Mouse (Mus musculus) stomach, embryonic 16.5 days (tissue): ENCODE measurements around the gene Sh3bp2. TPM values are rescaled to one million over a fixed set of nuclear protein-coding genes. Genes with fewer than 3 reads are reported as not detected.
A peak's percentile ranks its signal among the peaks of the same experiment; 100 is the strongest.

Source experiments
- ATAC-seq: fragments of 200-750 bp; cut with Nextera tagmentation; 2 replicates; pipeline ENCODE4 v1.8.0; 2017; ENCODE audit warnings: moderate number of reproducible peaks, moderate TSS enrichment; ENCODE audit not compliant: insufficient read depth, low FRiP score
- H3K27ac ChIP-seq: fragments of 300-500 bp; sonication (generic); 2 replicates; pipeline ENCODE4 v1.5.1; 2014; ENCODE audit warnings: low read length
- H3K27me3 ChIP-seq: fragments of 300-500 bp; sonication (generic); 2 replicates; pipeline ENCODE4 v1.6.1; 2014; ENCODE audit warnings: low read length, control low read depth, mixed read lengths; ENCODE audit not compliant: control insufficient read depth, insufficient read depth
- H3K36me3 ChIP-seq: fragments of 300-500 bp; sonication (generic); 2 replicates; pipeline ENCODE4 v1.6.1; 2014; ENCODE audit warnings: low read length; ENCODE audit not compliant: control insufficient read depth, insufficient read depth
- H3K4me1 ChIP-seq: fragments of 300-500 bp; sonication (generic); 2 replicates; pipeline ENCODE4 v1.6.1; 2014; ENCODE audit warnings: low read length, control low read depth, mixed read lengths; ENCODE audit not compliant: control insufficient read depth, insufficient read depth
- H3K4me2 ChIP-seq: fragments of 300-500 bp; sonication (generic); 2 replicates; pipeline ENCODE4 v1.6.1; 2014; ENCODE audit warnings: low read depth, low read length, mixed read lengths
- H3K4me3 ChIP-seq: fragments of 300-500 bp; sonication (generic); replicated peaks from 2 replicates; pipeline ENCODE4 v1.5.1; 2014; ENCODE audit warnings: mild to moderate bottlenecking, low read length
- H3K9ac ChIP-seq: fragments of 300-500 bp; sonication (generic); 2 replicates; pipeline ENCODE4 v1.6.1; 2014; ENCODE audit warnings: low read length
- H3K9me3 ChIP-seq: fragments of 300-500 bp; sonication (generic); replicated peaks from 2 replicates; pipeline ENCODE4 v1.6.1; 2016; ENCODE audit warnings: low read length, control low read depth; ENCODE audit not compliant: control insufficient read depth
- WGBS: fragments of 180-500 bp; shearing (Covaris S2); extraction: QIAGEN DNeasy Blood & Tissue Kit; methylation state at CpG from one replicate; pipeline ENCODE4 v1.1.7; 2014; 5-methylcytosine and 5-hydroxymethylcytosine counted together
- polyA plus RNA-seq: library from polyadenylated mRNA; unstranded; fragments of >200 nt; fragmentation: Nextera tagmentation; extraction: Ambion mirVana; gene quantifications from 2 replicates; pipeline ENCODE4 v1.2.1, GENCODE M21; 2015

The Sh3bp2 gene
- 5.8 and 7.0 TPM in 2 replicates for polyA plus RNA-seq

DNA sequence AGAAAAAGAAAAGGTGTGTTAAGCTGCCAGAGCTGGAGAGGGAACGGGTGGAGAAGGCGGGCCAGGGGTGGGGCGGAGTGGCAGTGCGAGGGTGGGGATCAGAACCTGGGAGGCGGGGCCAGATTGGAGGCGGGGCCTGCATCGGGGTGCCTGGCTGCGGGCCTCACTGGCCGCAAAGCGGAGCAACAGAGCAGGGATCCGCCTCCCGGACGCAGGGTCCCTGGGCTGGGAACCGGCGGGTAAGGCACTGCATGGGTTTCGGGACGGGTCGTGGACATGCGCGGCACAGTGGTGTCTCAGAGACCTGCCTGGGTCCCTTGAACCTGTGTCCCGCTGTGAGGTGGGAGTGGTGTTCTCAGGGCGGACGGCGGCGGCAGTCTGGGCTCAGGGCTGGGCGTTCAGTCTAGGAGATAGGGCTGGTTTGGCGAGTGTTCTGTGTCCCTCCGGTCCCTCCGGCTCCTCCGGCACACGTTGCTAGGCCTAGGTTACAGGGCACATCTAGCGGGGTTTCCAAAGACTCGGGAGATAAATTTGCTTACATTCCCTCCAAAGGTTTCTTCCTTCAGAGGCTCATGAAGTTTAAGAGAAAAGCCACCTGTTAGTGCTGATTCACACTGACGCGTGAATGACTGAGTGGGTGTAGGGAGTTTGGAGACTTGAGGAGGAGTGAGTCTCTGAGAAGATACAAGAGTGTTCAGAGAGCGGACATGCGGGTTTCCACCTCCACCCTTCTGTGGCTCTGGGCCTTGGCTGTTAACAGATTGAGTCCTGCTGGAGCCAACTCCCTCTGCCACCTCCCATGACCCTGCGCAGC is at the start of gene Sh3bp2:
Gene Sh3bp2 (plus strand): TSS at position 176 of the 814 bp plus-strand sequence.
- Histone ChIP-seq H3K9me3 (no peaks in the 10 kb centered on the region), H3K27ac (peak within 1 kb of the TSS; percentile 38; the same call in 1 of the 2 replicates), H3K9ac (peak within 1 kb of the TSS; percentile 72), H3K4me3 (peak within 1 kb of the TSS; percentile 69), H3K4me2 (peak within 1 kb of the TSS; percentile 81), H3K36me3 (no peaks in the 10 kb centered on the region), H3K27me3 (no peaks in the 10 kb centered on the region), H3K4me1 (peaks cover 10% of the 10 kb centered on the region)
- ATAC-seq = peak; percentile 94
- WGBS = 3% methylated on average over 38 of the region's 38 CpGs

GRCm38 (mm10) chr5:34480926-34481325 is 44.7 kb upstream of the Sh3bp2 start:
- H3K36me3 ChIP-seq = peaks cover 25% of the 10 kb centered on the region
- H3K9ac ChIP-seq = no peak overlapping the region
- WGBS = 83% methylated on average over 3 of the region's 3 CpGs
- H3K27me3 ChIP-seq = no peaks in the 10 kb centered on the region
- no peak for ATAC-seq
- no peak overlapping the region for H3K4me2 ChIP-seq
- no peaks in the 10 kb centered on the region for H3K9me3 ChIP-seq
- H3K4me3 ChIP-seq = no peak overlapping the region
- H3K4me1 ChIP-seq = no peaks in the 10 kb centered on the region
- no peak overlapping the region for H3K27ac ChIP-seq

DNA sequence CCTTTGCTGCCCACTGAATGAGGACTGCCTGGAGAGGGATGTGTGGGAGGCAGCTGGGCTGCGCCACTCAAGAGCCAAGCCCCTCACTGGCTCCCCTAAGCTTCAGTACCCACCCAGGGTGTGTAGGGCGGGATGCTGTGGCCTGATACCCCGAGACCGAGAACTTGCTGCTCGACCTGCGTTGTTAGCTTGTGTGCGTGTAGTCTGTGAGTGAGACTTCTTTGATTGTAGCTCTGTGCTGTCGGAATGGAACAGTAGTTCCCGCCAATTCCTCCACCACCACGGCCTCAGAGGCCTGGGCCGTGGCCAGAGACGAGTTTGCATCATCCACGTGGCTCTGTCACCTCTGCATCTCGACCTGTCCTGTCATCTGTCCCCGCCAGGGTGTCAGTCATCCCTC is 39.9 kb upstream of the Sh3bp2 start:
- no peaks in the 10 kb centered on the region for H3K27me3 ChIP-seq
- WGBS = 87% methylated on average over 15 of the region's 15 CpGs

GRCm38 (mm10) chr5:34487320-34488090 is 38.1 kb upstream of the Sh3bp2 start:
- 0 out of 2 replicates have a peak, but pooled peaks have one; percentile 21 for ATAC-seq

More for the DNA sequence above, 39.9 kb upstream of the Sh3bp2 start:
- H3K36me3 ChIP-seq = peaks cover 10% of the 10 kb centered on the region
- H3K27ac ChIP-seq = no peak overlapping the region
- no peak overlapping the region for H3K9ac ChIP-seq
- no peaks in the 10 kb centered on the region for H3K9me3 ChIP-seq
- no peak for ATAC-seq
- H3K4me3 ChIP-seq = no peak overlapping the region
- H3K4me1 ChIP-seq = no peaks in the 10 kb centered on the region
- H3K4me2 ChIP-seq = no peak overlapping the region

GRCm38 (mm10) chr5:34488741-34489417 is 36.8 kb upstream of the Sh3bp2 start:
- H3K4me2 ChIP-seq = no peak overlapping the region
- H3K27ac ChIP-seq = no peak overlapping the region
- H3K4me1 ChIP-seq = no peaks in the 10 kb centered on the region
- no peaks in the 10 kb centered on the region for H3K27me3 ChIP-seq
- H3K9ac ChIP-seq = no peak overlapping the region
- peaks cover 4% of the 10 kb centered on the region; the same call in 1 of the 2 replicates for H3K36me3 ChIP-seq
- WGBS = 77% methylated on average over 6 of the region's 6 CpGs
- no peaks in the 10 kb centered on the region for H3K9me3 ChIP-seq
- ATAC-seq = no peak
- no peak overlapping the region for H3K4me3 ChIP-seq

More at GRCm38 (mm10) chr5:34487320-34488090, 38.1 kb upstream of the Sh3bp2 start:
- no peak overlapping the region for H3K4me2 ChIP-seq
- no peak overlapping the region for H3K4me3 ChIP-seq
- no peaks in the 10 kb centered on the region for H3K4me1 ChIP-seq
- H3K9me3 ChIP-seq = no peaks in the 10 kb centered on the region
- 59% methylated on average over 6 of the region's 6 CpGs for WGBS
- H3K27me3 ChIP-seq = no peaks in the 10 kb centered on the region
- H3K36me3 ChIP-seq = peaks cover 4% of the 10 kb centered on the region; the same call in 1 of the 2 replicates
- peak overlapping the region; percentile 34; the same call in 1 of the 2 replicates for H3K27ac ChIP-seq
- H3K9ac ChIP-seq = no peak overlapping the region

GRCm38 (mm10) chr5:34489418-34489787 is 36.2 kb upstream of the Sh3bp2 start:
- Histone ChIP-seq H3K4me1 (no peaks in the 10 kb centered on the region), H3K4me2 (no peak overlapping the region), H3K27ac (no peak overlapping the region), H3K9ac (no peak overlapping the region), H3K4me3 (no peak overlapping the region), H3K27me3 (no peaks in the 10 kb centered on the region), H3K36me3 (peaks cover 4% of the 10 kb centered on the region; the same call in 1 of the 2 replicates), H3K9me3 (no peaks in the 10 kb centered on the region)
- ATAC-seq = no peak
- 84% methylated on average over 3 of the region's 3 CpGs for WGBS

- 47% methylated on average over 6 of the region's 6 CpGs for WGBS
Observed at GRCm38 (mm10) chr5:34496745-34497144, 28.9 kb upstream of the Sh3bp2 start.

GRCm38 (mm10) chr5:34500886-34501285 is 24.8 kb upstream of the Sh3bp2 start:
- no peak for ATAC-seq
- WGBS = 69% methylated on average over 5 of the region's 5 CpGs

More at GRCm38 (mm10) chr5:34496745-34497144, 28.9 kb upstream of the Sh3bp2 start:
- H3K27ac ChIP-seq = no peak overlapping the region
- H3K4me2 ChIP-seq = no peak overlapping the region
- no peak overlapping the region for H3K4me3 ChIP-seq
- no peak overlapping the region for H3K9ac ChIP-seq
- no peaks in the 10 kb centered on the region for H3K27me3 ChIP-seq
- H3K36me3 ChIP-seq = no peaks in the 10 kb centered on the region
- H3K9me3 ChIP-seq = no peaks in the 10 kb centered on the region
- ATAC-seq = peak; percentile 33; the same call in 1 of the 2 replicates
- no peaks in the 10 kb centered on the region for H3K4me1 ChIP-seq

More at GRCm38 (mm10) chr5:34500886-34501285, 24.8 kb upstream of the Sh3bp2 start:
- Histone ChIP-seq H3K27ac (no peak overlapping the region), H3K4me2 (no peak overlapping the region), H3K27me3 (no peaks in the 10 kb centered on the region), H3K9ac (no peak overlapping the region), H3K9me3 (no peaks in the 10 kb centered on the region), H3K4me3 (no peak overlapping the region), H3K36me3 (no peaks in the 10 kb centered on the region), H3K4me1 (no peaks in the 10 kb centered on the region)
